Mouse (Mus musculus): ENCODE data around the gene Bach2.

The Bach2 gene

DNA sequence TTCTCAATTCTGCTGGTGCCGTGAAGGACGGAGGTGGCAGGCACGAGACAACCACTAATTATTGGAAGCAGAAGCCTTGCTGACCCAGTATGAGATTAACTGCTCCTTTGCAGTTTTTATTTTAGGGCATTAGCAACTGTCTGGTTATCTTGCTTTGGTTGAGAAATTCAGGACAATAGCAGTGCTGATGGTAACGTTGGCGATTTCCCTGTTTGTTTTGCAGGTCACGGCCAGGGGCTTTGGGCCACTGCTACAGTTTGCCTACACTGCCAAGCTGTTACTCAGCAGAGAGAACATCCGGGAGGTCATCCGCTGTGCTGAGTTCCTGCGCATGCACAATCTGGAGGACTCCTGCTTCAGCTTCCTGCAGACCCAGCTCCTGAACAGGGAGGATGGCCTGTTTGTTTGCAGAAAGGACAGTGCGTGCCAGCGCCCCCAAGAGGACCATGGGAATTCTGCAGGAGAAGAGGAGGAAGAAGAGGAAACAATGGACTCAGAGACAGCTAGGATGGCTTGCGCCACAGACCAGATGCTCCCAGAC is 323.0 kb downstream of the Bach2 start:
- DNase-seq (ENCODE audit: low read depth, low spot score): peak; percentile 92

GRCm38 (mm10) chr4:32562319-32563115 is 323.9 kb downstream of the Bach2 start:
- DNase-seq (ENCODE audit: low read depth, low spot score): no peak

DNA sequence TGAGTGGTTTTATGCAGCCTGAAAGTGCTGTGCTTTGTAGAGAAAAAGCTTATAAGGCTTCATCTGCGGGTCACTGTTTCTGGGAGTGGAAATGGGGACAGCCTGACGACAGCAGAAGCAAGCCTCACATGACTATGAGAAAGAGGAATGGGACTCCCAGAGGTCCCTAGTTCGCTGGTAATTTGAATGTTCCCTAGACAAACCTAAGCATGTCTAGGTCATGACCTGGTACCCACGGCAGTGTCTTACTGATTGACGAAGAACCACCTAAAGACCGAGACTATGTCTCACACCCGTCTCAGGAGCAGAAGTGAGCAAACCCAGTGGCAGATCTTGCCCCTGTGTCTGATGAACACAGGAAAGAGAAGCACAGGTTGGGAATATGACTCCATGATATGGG is 325.8 kb downstream of the Bach2 start:
- DNase-seq (ENCODE audit: low read depth, low spot score): peak; percentile 18

DNA sequence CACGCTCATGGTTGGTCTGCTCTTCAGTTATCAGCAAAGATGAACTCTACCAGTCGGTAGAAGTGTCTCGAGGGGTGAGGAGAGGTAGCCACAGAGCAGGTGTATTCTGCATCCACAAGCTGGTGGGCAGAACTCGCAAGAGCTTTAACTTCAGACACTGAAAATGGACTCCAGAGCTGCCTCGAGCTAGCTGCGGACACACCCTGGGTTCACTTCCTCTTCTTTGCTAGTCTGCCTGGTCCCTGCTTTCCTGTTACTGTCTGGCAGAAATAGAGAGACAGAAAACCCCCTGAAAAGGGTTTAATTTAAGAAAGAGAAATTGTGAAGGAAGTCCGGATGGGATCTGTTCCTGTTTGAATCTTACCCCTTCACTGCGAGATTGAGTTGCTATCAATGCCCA is 326.3 kb downstream of the Bach2 start:
- DNase-seq (ENCODE audit: low read depth, low spot score): peak; percentile 22

DNA sequence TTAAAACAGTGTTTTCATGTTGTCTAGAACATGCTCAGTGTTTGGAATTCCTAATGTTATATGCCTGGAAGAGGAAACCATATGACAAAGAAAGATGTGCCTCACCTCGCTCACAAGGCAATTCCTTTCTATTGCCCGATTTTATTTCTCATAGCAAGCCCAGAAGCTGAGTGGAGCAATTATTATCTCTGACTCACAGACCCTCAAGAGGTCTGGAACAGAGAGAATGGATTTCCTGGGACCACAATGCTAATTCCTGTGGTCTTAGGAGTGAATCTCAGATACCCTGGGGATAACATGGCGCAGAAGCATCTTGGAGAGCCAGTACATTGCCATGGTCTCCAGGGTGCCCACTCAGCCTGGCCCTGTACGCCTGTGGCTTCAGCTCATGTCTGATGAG is 330.4 kb downstream of the Bach2 start:
- no peak for DNase-seq (ENCODE audit: low read depth, low spot score)

DNA sequence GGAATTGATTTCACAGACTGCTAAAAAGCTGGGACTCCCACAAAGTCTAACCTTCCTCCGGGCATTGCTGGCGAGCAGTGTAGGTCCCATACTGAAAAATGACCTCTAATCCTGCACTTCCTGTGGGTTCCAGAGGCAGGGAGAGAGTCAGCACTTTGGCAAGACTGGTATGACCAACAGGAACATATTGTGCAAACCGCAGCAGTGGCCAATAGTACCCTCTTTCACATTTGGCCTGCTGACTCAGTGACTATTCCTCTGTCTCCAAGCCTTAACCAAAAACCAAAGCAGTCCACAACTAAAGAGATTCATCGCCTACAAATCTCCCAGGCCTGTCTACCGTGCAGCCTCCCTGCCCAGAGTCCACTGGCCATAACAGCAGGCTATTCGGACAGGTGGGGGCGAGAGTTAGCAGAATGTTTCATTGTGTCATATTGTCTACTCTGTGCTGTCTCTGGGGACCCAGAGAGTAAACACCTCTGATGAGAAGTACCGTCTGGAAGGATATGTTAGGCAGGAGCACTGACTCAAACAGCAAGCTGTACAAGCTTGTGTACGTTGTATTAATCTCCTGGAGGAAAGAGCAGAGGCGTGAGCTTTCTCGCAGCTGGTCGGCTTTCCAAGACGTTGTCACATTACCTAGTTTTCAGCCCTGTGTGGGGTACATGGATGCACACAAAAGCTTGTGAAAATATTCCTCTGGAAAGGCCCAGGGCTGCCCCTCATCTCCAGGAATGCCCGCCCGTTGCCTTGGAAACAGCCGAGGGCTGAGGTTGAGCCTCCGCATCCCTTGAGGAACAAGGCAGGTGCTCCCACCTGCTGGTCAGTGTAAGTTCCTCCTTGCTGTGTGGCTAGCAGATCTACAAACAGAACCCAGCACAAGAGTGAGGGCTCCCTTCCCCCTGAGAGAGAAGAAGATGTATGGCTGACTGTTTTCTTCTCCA is 331.7 kb downstream of the Bach2 start:
- peak; percentile 76 for DNase-seq (ENCODE audit: low read depth, low spot score)

GRCm38 (mm10) chr4:32570939-32571317 is 332.3 kb downstream of the Bach2 start:
- no peak for DNase-seq (ENCODE audit: low read depth, low spot score)

DNA sequence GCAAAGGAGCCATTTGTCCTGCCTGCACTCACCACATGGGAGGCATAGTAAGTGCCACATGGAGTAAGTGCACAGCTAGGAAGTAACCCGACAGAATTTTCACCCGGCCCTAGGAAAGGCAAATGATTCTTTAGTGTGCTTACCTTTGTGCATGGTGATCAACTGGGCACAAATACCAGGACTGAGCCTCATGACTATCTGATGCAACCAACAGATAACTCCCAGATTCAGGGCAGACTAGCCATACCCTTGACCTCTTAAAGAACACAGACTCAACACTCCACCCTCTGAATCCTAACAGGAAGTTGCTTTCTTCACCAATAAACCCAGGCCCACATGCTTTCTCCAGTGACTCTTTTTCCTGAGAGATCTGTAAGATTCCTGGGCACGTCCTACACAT is 332.8 kb downstream of the Bach2 start:
- DNase-seq (ENCODE audit: low read depth, low spot score): no peak

DNA sequence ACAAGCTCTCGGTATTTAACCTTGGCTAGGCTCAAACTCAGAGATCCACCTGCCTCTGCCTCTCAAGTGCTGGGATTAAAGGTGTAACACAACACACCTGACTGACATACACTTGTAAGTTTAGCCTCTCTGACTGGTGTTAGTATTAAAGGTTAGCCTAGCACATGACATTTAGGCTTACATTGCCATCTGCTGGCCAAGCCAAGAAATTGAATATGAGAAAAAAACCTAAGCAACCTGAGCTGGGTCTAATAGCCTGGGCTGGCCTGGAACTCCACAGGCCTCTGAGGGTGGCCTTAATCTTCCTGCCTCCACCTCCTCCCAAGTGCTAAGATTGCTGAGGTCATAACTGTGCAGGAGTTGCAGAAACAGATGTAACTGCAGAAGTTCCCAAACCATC is 333.5 kb downstream of the Bach2 start:
- DNase-seq (ENCODE audit: low read depth, low spot score): peak; percentile 81

DNA sequence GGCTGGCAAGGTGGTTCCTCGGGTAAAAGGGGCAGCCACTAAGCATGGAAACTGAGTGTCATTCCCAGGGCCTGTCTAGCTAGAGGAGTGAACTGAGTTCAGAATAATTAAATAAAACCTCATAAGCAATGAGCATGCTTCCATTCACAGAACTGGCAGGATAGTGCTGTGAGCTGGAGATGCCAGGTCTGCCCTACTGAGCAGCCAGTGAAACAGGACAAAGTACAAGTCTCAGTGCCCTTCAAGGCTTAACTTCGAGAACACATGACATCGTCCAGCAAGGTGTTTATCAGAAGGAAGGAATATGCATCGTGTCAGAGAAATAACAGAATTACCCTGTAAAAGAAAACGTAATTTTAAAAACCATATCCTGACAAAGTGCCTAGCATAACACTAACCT is 335.0 kb downstream of the Bach2 start:
- no peak for DNase-seq (ENCODE audit: low read depth, low spot score)

GRCm38 (mm10) chr4:32574604-32575003 is 336.0 kb downstream of the Bach2 start:
- no peak for DNase-seq (ENCODE audit: low read depth, low spot score)

DNA sequence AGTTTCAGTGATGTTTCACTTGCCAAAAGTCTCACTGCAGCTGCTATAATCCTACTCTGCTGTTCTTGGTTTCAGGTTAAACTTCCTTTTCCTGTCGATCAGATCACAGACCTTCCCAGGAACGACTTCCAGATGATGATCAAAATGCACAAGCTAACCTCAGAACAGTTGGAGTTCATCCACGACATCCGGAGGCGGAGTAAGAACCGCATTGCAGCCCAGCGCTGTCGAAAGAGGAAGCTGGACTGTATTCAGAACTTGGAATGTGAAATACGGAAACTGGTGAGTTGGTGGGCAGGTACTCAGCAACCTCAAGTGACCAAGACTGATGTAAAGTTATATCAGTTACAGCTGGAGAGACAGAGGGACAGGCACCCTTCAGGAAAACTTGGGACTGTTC is 336.6 kb downstream of the Bach2 start:
- DNase-seq (ENCODE audit: low read depth, low spot score): no peak

- no peak for DNase-seq (ENCODE audit: low read depth, low spot score)
These were observed 341.2 kb downstream of the Bach2 start for GRCm38 (mm10) chr4:32579850-32580249.

- DNase-seq (ENCODE audit: low read depth, low spot score): no peak
These were observed 345.6 kb downstream of the Bach2 start for GRCm38 (mm10) chr4:32584181-32584580.

GRCm38 (mm10) chr4:32586596-32586995 is 348.0 kb downstream of the Bach2 start:
- peak; percentile 68 for DNase-seq (ENCODE audit: low read depth, low spot score)

- no peak for DNase-seq (ENCODE audit: low read depth, low spot score)
These were observed 348.9 kb downstream of the Bach2 start for GRCm38 (mm10) chr4:32587543-32587942.

- DNase-seq (ENCODE audit: low read depth, low spot score): no peak
These were observed 349.6 kb downstream of the Bach2 start for GRCm38 (mm10) chr4:32588237-32588636.

DNA sequence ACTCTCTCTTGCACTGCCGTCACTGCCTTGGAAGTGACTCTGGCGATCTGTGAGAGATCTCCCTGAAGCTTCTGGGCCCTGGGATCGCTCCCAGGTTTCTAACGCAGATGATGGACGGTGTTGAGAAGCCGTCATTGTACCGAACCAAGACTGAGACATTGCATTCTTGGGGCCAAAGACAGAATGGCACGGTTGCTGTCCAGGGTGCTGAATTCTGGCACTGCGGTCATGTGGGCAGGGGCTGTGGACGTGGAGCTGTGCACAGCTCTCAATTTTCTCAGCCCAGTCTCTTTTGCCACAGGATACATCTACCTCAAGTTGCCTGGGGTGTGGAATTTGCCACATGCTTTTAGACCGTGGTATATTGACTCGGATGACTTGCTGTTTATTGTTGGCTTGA is 362.5 kb downstream of the Bach2 start:
- no peak for DNase-seq (ENCODE audit: low read depth, low spot score)

DNA sequence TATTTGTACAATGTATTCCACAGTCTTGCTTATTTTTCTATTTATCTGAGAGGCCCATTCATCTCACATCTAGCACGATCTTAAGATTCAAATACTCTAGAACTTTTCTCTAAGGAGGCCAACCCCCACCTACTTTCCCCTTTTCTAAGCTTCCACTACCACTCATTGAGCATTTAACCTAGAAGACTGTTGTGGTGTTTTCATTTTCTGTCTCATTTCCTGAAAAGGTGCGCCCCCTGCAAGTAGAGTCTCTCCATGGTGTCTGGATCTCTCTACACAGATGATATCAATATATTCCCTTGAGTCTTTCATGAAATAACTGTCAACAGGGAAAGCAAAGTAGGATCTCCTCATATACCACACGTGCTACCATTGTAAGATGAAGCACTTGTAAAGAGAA is 364.1 kb downstream of the Bach2 start, which contains the start of gene Gja10:
TSS of gene Gja10 (minus strand) at position 101 of the 400 bp plus-strand sequence.
- DNase-seq (ENCODE audit: low read depth, low spot score): no peak

- DNase-seq (ENCODE audit: low read depth, low spot score): peak; percentile 100
These were observed 376.7 kb downstream of the Bach2 start, which contains the start of gene Casp8ap2 for GRCm38 (mm10) chr4:32615034-32615881. Gene Casp8ap2, plus strand, starts transcription at chr4:32615451.

- no peak for DNase-seq (ENCODE audit: low read depth, low spot score)
These were observed 383.0 kb downstream of the Bach2 start for GRCm38 (mm10) chr4:32621637-32622036.

All from brain, adult 2 months (tissue).